Mouse (Mus musculus) ES-E14 (cell line): Measurements from ENCODE around the gene Fxyd5.

ENCODE experiments used
- CHD2 ChIP-seq: IDR thresholded peaks from 2 replicates; pipeline ENCODE4 v1.6.1; 2014; ENCODE audit warnings: mild to moderate bottlenecking, low read depth, low read length, inconsistent platforms
- HCFC1 ChIP-seq: IDR thresholded peaks from 2 replicates; pipeline ENCODE4 v1.6.1; 2012; ENCODE audit warnings: low read length, inconsistent platforms, borderline replicate concordance; ENCODE audit not compliant: insufficient read depth
- MAFK ChIP-seq: IDR thresholded peaks from 2 replicates; pipeline ENCODE4 v1.6.1; 2014; ENCODE audit warnings: mild to moderate bottlenecking, low read depth, low read length, inconsistent platforms; ENCODE audit not compliant: insufficient read depth
- ZNF384 ChIP-seq: IDR thresholded peaks from 2 replicates; pipeline ENCODE4 v1.6.1; 2012; ENCODE audit warnings: low read depth, low read length, inconsistent platforms

- TF ChIP-seq CHD2 (peak; percentile 73; the same call in 1 of the 2 replicates), ZNF384 (no peak), HCFC1 (no peak), MAFK (no peak)
Measured at GRCm38 (mm10) chr7:31036917-31037316, 5.4 kb downstream of the Fxyd5 start.
